Mouse (Mus musculus): ENCODE measurements around the gene Adgra1. TPM values are rescaled to one million over a fixed set of nuclear protein-coding genes. Genes with fewer than 3 reads are reported as not detected.

Adgra1 gene
- total RNA-seq, 1 experiment from 2014 or later: not detected

- ATAC-seq (replicated peaks; ENCODE audit: insufficient number of reproducible peaks, low FRiP score, low TSS enrichment, poor library complexity, severe bottlenecking): no peak
These were observed 9.2 kb downstream of the Adgra1 start for GRCm38 (mm10) chr7:139843140-139843539.

DNA sequence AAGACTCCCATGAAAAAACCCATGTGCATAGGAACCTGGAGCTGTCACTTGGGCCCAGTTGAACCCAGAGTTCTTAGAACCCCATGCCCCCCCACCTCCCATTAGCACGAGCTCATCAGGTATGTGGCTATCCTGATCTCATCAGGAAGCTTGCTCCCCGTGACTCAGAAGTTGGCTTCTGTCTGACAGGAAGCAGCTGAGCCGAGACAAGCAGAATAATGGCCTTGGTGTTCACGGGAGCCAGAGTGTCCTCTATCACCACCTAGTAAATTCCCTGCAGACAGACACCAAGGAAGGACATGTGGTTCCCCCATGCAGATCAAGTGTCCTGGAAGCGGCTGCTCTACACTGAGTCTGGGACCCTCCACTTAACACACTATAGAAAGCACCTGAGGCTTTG is 9.8 kb downstream of the Adgra1 start:
- ATAC-seq (replicated peaks; ENCODE audit: insufficient number of reproducible peaks, low FRiP score, low TSS enrichment, poor library complexity, severe bottlenecking): no peak

DNA sequence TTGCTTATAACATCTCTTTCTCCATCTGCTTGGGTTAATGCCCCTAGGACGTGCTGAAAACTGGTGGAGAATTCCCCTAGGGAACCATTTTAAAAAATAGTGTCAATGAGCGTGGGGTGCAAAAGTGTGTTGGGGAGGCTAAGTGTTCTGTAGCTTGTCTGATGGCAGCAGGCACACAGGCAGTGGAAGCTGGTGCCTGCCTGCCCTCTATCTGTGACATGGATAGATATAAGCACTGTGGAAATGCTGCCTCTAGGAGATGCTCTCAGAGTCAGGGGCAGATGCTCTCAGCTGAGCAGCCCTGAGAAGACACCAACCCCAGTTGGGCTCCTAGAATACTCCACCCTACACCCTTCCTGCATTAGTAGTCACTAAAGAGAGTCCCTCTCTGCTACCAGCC is 11.1 kb downstream of the Adgra1 start:
- no peak for ATAC-seq (replicated peaks; ENCODE audit: insufficient number of reproducible peaks, low FRiP score, low TSS enrichment, poor library complexity, severe bottlenecking)

DNA sequence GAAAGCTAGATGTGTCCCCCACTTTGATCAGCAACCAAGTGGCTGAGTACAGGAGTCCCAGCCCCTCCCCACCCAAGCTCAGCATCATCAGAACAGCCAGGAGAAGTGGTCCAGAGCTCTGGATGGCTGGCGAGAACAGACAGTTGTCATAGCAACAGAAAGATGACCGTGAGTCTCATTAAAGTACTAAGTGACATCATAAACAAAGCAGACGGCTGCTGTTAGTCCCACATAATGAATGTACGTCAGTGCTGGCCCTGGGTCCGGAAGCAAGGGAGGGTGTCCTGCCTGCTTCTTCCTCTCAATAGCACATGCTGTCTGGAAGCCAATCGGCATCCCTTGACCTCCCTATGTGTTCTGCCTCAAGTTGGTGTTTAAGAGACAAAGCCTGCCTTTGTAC is 16.2 kb downstream of the Adgra1 start:
- no peak for ATAC-seq (replicated peaks; ENCODE audit: insufficient number of reproducible peaks, low FRiP score, low TSS enrichment, poor library complexity, severe bottlenecking)

DNA sequence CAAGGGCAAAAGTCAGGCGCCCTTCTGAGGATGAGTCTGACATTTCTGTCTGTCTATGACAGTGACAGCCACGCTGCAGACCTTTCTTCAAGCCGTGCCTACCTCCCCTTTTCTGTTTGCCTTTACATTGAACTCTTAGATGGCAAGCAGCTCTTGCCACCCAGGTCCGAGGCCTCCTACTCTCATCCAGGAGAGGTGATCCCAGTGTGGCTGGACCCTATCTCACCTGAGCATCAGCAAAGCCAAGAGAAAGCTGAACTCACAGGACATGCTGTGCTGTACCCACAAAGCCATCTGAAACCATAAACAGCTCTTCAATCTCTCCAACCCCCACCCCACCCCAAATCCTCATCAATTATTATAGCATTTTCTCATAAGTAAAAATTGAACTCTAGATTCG is 16.7 kb downstream of the Adgra1 start:
- ATAC-seq (replicated peaks; ENCODE audit: insufficient number of reproducible peaks, low FRiP score, low TSS enrichment, poor library complexity, severe bottlenecking): no peak

- no peak for ATAC-seq (replicated peaks; ENCODE audit: insufficient number of reproducible peaks, low FRiP score, low TSS enrichment, poor library complexity, severe bottlenecking)
These were observed 17.1 kb downstream of the Adgra1 start for GRCm38 (mm10) chr7:139851098-139851497.

- no peak for ATAC-seq (replicated peaks; ENCODE audit: insufficient number of reproducible peaks, low FRiP score, low TSS enrichment, poor library complexity, severe bottlenecking)
These were observed 21.3 kb downstream of the Adgra1 start for GRCm38 (mm10) chr7:139855261-139855660.

GRCm38 (mm10) chr7:139861411-139861810 is 27.4 kb downstream of the Adgra1 start:
- ATAC-seq (replicated peaks; ENCODE audit: insufficient number of reproducible peaks, low FRiP score, low TSS enrichment, poor library complexity, severe bottlenecking): no peak

DNA sequence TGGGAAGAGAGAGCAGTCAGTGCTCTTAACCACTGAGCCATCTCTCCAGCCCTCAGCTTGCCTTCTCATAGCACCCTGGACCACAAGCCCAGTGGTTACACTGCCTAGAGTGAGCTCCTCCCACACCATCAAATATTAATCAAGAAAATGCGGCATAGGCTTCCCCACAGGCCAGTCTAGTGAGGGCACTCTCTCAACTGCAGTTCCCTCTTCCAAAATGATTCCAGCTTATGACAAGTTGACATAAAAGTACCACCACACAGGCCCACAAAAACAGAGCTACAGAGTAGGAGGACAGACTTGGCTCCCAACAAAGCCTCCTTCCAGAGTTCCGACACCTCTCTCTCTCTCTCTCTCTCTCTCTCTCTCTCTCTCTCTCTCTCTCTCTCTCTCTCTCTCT is 29.1 kb downstream of the Adgra1 start:
- no peak for ATAC-seq (replicated peaks; ENCODE audit: insufficient number of reproducible peaks, low FRiP score, low TSS enrichment, poor library complexity, severe bottlenecking)

GRCm38 (mm10) chr7:139864253-139864652 is 30.3 kb downstream of the Adgra1 start:
- no peak for ATAC-seq (replicated peaks; ENCODE audit: insufficient number of reproducible peaks, low FRiP score, low TSS enrichment, poor library complexity, severe bottlenecking)

DNA sequence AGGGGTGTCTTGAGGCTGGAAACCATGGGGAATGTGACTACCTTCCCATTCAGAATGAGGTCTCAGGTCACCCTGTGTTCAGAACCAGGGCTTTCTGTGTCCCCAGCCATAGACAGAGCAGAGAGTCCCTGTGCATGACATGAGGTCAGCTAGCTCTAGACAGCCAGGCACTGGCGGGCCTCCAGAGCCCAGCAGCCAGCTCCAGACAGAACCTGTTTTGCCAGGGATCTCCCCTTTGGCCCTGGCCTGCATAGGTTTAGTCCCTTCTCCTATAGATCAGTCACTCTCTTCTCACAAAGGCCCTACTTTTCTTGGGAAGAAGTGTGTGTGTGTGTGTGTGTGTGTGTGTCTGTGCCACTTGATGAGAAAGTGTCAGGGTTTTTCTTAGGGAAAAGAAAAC is 30.9 kb downstream of the Adgra1 start:
- ATAC-seq (replicated peaks; ENCODE audit: insufficient number of reproducible peaks, low FRiP score, low TSS enrichment, poor library complexity, severe bottlenecking): no peak

GRCm38 (mm10) chr7:139871014-139871413 is 37.0 kb downstream of the Adgra1 start:
- no peak for ATAC-seq (replicated peaks; ENCODE audit: insufficient number of reproducible peaks, low FRiP score, low TSS enrichment, poor library complexity, severe bottlenecking)

- ATAC-seq (replicated peaks; ENCODE audit: insufficient number of reproducible peaks, low FRiP score, low TSS enrichment, poor library complexity, severe bottlenecking): no peak
These were observed 43.3 kb downstream of the Adgra1 start for GRCm38 (mm10) chr7:139877167-139877792.

GRCm38 (mm10) chr7:139878122-139878521 is 44.1 kb downstream of the Adgra1 start:
- ATAC-seq (replicated peaks; ENCODE audit: insufficient number of reproducible peaks, low FRiP score, low TSS enrichment, poor library complexity, severe bottlenecking): no peak

- no peak for ATAC-seq (replicated peaks; ENCODE audit: insufficient number of reproducible peaks, low FRiP score, low TSS enrichment, poor library complexity, severe bottlenecking)
These were observed 44.6 kb downstream of the Adgra1 start for GRCm38 (mm10) chr7:139878621-139879020.

DNA sequence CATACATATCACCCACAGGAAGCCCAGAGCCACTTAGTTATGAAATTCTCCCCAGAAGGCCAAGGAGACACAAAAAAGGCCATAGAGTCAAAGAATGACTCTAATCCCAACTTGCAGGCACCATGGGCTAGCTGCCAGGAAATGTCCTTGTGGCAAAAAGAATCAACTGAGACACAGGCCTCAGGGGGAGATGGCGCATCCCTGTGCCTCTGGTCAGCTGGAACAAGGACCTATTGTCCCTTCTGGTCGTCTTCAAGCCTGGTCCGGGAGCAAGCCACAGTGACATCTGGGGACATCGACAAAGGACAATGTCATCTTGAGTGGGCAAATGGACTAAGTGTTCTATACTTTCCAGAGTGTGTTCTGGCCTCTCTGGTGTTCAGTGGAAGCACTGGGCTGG is 49.6 kb downstream of the Adgra1 start:
- ATAC-seq (replicated peaks; ENCODE audit: insufficient number of reproducible peaks, low FRiP score, low TSS enrichment, poor library complexity, severe bottlenecking): no peak

DNA sequence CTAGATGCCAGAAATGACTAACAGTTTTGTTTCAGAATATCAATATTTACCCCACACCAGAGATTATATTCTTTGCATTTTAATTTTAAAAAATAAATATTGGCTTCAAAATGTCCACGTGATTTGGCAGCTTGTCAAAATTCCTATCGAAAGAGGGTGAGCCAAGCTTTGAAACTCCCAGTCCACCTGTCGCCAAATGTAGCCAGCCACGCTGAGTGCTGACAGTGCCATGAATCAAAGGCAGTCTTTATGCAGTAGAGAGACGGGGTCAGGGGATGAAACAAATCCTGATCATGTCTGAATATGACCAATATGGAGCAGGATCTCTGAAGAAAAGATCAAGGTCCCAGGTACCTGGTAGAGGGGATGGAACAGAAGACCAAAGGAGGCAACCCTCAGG is 57.8 kb downstream of the Adgra1 start:
- no peak for ATAC-seq (replicated peaks; ENCODE audit: insufficient number of reproducible peaks, low FRiP score, low TSS enrichment, poor library complexity, severe bottlenecking)

- ATAC-seq (replicated peaks; ENCODE audit: insufficient number of reproducible peaks, low FRiP score, low TSS enrichment, poor library complexity, severe bottlenecking): no peak
These were observed 60.9 kb downstream of the Adgra1 start, which contains the start of gene Kndc1 for GRCm38 (mm10) chr7:139894655-139895557. TSS of gene Kndc1 (plus strand) at chr7:139894696.

- ATAC-seq (replicated peaks; ENCODE audit: insufficient number of reproducible peaks, low FRiP score, low TSS enrichment, poor library complexity, severe bottlenecking): no peak
These were observed 62.3 kb downstream of the Adgra1 start for GRCm38 (mm10) chr7:139896271-139896670.

DNA sequence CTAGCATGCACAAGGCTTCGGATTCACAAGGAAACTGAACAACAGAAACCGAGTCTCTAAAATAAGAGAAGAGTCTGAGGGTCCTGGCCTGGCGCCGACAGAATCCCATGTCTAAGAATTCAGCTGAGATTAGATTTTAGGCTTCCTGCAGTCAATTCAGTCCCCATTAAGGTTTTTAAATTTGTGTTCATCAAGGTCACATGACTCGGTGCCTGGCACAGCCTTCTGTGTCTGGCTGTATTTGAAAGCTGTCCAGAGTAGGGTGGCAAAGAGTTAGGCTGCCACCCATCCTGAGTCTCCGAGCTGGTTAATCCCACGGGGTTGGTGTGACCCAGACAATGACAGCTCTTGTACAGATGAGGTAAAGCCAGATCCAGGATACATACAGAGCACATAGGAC is 62.8 kb downstream of the Adgra1 start:
- no peak for ATAC-seq (replicated peaks; ENCODE audit: insufficient number of reproducible peaks, low FRiP score, low TSS enrichment, poor library complexity, severe bottlenecking)
